Mouse (Mus musculus) heart, postnatal 0 days (tissue): ENCODE data around the gene Anxa6. TPM values are rescaled to one million over a fixed set of nuclear protein-coding genes. Genes with fewer than 3 reads are reported as not detected.

Experiments
- ATAC-seq: fragments of 200-750 bp; cut with Nextera tagmentation; 2 replicates; pipeline ENCODE4 v1.8.0; 2017; ENCODE audit warnings: low read depth, moderate number of reproducible peaks, moderate library complexity; ENCODE audit not compliant: insufficient read depth
- DNase-seq: peaks from one replicate; pipeline ENCODE4 v3.0.0-alpha.2; 2016; ENCODE audit warnings: low spot score
- H3K27ac ChIP-seq: fragments of 300-500 bp; sonication (generic); 2 replicates; pipeline ENCODE4 v1.5.1; 2014; ENCODE audit warnings: low read depth, mild to moderate bottlenecking
- H3K27me3 ChIP-seq: fragments of 300-500 bp; sonication (generic); 2 replicates; pipeline ENCODE4 v1.6.1; 2014; ENCODE audit warnings: low read length, mixed read lengths; ENCODE audit not compliant: control insufficient read depth, insufficient read depth
- H3K36me3 ChIP-seq: fragments of 300-500 bp; sonication (generic); replicated peaks from 2 replicates; pipeline ENCODE4 v1.6.1; 2014; ENCODE audit warnings: low read length, mixed read lengths; ENCODE audit not compliant: control insufficient read depth, insufficient read depth
- H3K4me1 ChIP-seq: fragments of 300-500 bp; sonication (generic); 2 replicates; pipeline ENCODE4 v1.6.1; 2014; ENCODE audit warnings: antibody characterized with exemption; ENCODE audit not compliant: control insufficient read depth, insufficient read depth
- H3K4me2 ChIP-seq: fragments of 300-500 bp; sonication (generic); 2 replicates; pipeline ENCODE4 v1.6.1; 2014; ENCODE audit warnings: low read depth, mild to moderate bottlenecking, low read length, moderate library complexity
- H3K4me3 ChIP-seq: fragments of 300-500 bp; sonication (generic); 2 replicates; pipeline ENCODE4 v1.5.1; 2014; ENCODE audit warnings: low read depth, low read length
- H3K9ac ChIP-seq: fragments of 300-500 bp; sonication (generic); replicated peaks from 2 replicates; pipeline ENCODE4 v1.6.1; 2014; ENCODE audit warnings: low read depth, low read length, mixed read lengths
- H3K9me3 ChIP-seq: fragments of 300-500 bp; sonication (generic); replicated peaks from 2 replicates; pipeline ENCODE4 v1.6.1; 2016; ENCODE audit warnings: low read length; ENCODE audit not compliant: control insufficient read depth
- CTCF ChIP-seq: IDR thresholded peaks from 2 replicates; pipeline ENCODE4 v1.5.1; 2016; ENCODE audit warnings: antibody characterized with exemption, control low read depth, low read depth
- EP300 ChIP-seq: IDR thresholded peaks from 2 replicates; pipeline ENCODE4 v1.6.1; 2016; ENCODE audit warnings: antibody characterized with exemption, low read depth
- WGBS: fragments of 180-500 bp; shearing (Covaris S2); extraction: QIAGEN DNeasy Blood & Tissue Kit; methylation state at CpG from one replicate; pipeline ENCODE4 v1.1.7; 2014; 5-methylcytosine and 5-hydroxymethylcytosine counted together
- polyA plus RNA-seq: library from polyadenylated mRNA; unstranded; fragments of >200 nt; fragmentation: Nextera tagmentation; extraction: Ambion mirVana; gene quantifications from 2 replicates; pipeline ENCODE4 v1.2.1, GENCODE M21; 2015
- total RNA-seq: library from RNA; depleted of rRNA; stranded (reverse); fragments of >200 nt; gene quantifications from 2 replicates; pipeline ENCODE4 v1.2.3, GENCODE M21; 2014; ENCODE audit warnings: low replicate concordance

Anxa6 gene
- total and polyA plus RNA-seq, 2 experiments from 2014 or later, result 250 to 306 TPM

DNA sequence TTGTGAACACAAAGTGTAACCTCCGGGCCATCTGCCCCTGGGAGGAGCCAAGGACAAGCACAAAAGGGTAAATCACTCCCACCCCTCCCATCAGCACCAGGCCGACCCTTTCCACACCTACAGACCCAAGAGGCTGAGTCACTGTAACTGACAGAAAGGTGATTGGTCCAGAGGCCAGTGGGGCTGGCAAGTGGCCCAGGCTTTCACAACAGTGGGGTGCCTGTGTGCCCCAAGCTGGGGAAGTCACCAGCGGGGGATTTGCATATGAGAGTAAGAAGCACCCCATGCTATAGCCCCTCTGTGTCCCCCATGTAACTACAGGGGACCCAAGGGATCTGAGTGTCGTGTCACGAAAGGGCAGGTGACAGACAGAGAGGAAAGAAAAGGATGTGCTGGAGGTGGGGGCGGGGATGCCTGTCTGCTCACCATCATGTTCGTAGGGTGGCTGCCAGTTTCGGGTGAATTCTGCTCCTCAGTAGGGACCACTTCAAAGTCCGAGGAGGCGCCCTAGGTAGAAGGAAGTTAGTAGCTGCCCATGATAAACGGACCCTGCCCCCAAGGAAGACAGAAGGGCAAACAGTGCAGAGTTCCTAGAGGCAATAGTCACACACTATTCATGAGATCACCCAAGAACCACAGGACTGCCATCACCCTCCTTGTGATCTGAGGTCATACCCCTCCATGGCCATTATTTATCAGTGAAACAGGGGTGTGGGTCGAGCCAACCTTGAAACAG lies 97.0 kb downstream of the Anxa6 start:
- Histone ChIP-seq H3K9ac (no peak overlapping the region), H3K4me3 (no peak overlapping the region), H3K9me3 (no peaks in the 10 kb centered on the region), H3K27ac (0 out of 2 replicates have a peak overlapping the region, but pooled peaks have one; percentile 8), H3K4me2 (no peak overlapping the region), H3K27me3 (no peaks in the 10 kb centered on the region), H3K36me3 (peaks cover 57% of the 10 kb centered on the region), H3K4me1 (peaks cover 15% of the 10 kb centered on the region)
- TF ChIP-seq CTCF, result no peak
- no peak for TF ChIP-seq EP300
- ATAC-seq (0 out of 2 replicates have a peak, but pooled peaks have one; percentile 22), DNase-seq (peak; percentile 16)
- WGBS, result 41% methylated on average over 12 of the region's 12 CpGs

DNA sequence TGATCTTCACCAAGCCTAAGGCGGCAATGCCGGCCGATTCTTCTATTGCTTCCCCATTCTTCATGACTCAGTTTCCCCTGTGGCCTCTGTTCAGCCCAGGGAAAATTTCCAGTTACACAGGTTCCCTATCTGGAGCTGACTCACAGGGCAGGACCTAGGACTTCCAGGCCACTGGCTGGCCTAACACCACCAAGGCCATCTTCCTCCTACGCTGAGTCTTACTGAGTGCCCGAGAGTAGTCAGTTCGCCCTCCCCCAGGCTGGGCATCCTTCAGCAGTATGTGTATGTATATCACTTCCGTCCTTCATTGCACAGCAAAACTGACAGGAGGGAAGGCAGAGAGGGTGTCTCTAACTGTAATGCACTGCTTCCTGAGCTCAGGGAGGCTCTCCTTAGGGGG lies 99.0 kb downstream of the Anxa6 start:
- no peak overlapping the region for H3K27ac ChIP-seq
- H3K4me1 ChIP-seq, result peaks cover 9% of the 10 kb centered on the region
- 95% methylated on average over 7 of the region's 7 CpGs for WGBS
- no peaks in the 10 kb centered on the region for H3K27me3 ChIP-seq
- ATAC-seq (no peak), DNase-seq (no peak)
- H3K36me3 ChIP-seq, result peaks cover 76% of the 10 kb centered on the region
- H3K4me3 ChIP-seq, result no peak overlapping the region
- no peak overlapping the region for H3K4me2 ChIP-seq
- no peaks in the 10 kb centered on the region for H3K9me3 ChIP-seq
- TF ChIP-seq EP300 (no peak), CTCF (no peak)
- H3K9ac ChIP-seq, result no peak overlapping the region

DNA sequence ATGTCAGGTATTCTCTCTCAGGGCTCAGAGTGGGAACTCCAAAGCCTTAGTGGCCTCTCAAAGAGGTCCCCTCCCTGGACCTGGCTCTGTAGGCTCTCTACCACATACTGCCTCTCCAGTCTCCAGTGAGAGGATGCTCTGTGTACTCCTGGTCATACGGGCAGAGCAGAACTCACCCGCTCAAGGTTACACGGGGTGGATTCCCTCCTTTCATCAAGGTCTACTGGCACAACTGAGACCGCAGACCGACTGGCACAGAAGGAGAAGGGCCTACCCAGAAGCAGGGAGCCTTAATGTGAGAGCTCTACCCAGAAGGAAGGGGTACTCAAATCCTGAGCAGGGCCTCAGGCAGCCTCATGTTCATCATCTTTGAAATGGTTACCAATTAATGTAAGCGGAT lies 100.7 kb downstream of the Anxa6 start:
- Histone ChIP-seq H3K27me3 (no peaks in the 10 kb centered on the region), H3K36me3 (peaks cover 76% of the 10 kb centered on the region), H3K4me1 (peaks cover 9% of the 10 kb centered on the region), H3K4me3 (no peak overlapping the region), H3K9me3 (no peaks in the 10 kb centered on the region), H3K27ac (no peak overlapping the region), H3K9ac (no peak overlapping the region), H3K4me2 (no peak overlapping the region)
- no peak for DNase-seq
- TF ChIP-seq CTCF (no peak), EP300 (no peak)
- no peak for ATAC-seq
- WGBS, result 81% methylated on average over 6 of the region's 6 CpGs

DNA sequence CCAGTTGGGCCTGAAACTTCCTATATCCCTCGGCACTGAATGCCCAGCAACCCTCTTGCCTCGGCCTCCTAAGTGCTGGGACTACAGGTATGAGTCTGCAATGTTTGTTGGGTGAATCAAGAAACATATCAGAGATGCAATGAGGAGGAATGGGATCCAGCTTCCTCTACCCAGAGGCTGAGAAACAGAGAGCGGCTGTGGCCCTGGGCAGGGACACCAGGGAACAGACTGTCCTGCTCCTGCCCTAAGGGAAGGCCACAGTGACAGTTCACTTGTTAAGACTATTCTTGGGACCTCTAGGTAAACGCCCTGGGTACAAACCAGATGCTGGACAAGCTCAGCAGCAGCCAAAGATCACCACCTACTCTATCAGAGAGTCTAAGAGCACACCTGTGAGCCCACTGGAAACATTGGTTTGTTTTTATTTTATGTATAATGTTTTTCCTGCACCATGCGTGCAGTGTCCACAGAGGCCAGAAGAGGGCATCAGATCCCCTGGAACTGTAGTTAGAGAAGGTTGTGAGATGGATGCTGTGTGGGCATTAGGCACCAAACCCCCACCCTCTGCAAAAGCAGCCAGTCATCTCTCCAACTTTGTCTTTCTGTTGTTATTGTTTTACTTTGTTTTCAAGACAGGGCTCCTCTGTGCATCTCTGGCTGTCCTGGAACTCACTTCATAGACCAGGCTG lies 101.7 kb downstream of the Anxa6 start:
- Histone ChIP-seq H3K27me3 (no peaks in the 10 kb centered on the region), H3K4me3 (no peak overlapping the region), H3K9me3 (no peaks in the 10 kb centered on the region), H3K9ac (no peak overlapping the region), H3K4me2 (no peak overlapping the region), H3K27ac (no peak overlapping the region), H3K4me1 (peaks cover 4% of the 10 kb centered on the region; the same call in 1 of the 2 replicates), H3K36me3 (peaks cover 79% of the 10 kb centered on the region)
- ATAC-seq, result no peak
- WGBS, result 68% methylated on average over 5 of the region's 5 CpGs
- TF ChIP-seq CTCF (peak; percentile 71), EP300 (no peak)
- no peak for DNase-seq

DNA sequence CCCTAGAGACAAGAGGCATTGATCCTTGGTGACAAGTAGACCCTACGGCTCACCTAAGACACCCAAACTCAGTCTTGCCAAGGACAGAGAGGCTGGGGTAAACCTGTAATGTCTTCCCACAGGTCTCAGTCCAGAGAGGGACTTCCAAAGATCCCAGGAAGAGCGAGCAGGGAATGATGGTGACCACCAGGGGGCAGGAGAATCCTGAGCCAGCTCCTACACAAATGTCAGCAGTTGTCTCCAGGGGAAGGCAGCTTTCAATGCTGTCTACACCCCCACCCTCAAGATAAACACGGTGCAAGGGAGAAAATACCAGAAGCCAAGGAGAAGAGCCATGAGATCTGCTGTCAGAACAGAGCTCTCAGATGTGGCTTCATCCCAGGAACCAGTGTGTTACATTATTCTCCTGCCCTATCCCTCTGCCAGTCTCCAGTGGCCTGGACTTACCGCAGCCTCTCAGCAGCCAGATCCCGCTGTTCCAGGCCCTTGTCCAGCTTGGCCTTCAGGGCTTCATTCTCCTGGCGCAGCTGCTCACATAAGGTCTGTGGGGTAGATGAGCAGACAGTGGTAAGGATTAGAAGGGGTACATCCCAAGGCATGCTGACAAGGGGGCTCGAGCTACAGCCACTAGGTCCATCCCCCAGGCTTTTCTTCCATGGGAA lies 102.8 kb downstream of the Anxa6 start:
- H3K4me1 ChIP-seq, result no peaks in the 10 kb centered on the region
- no peak for ATAC-seq
- no peak overlapping the region for H3K27ac ChIP-seq
- WGBS, result 48% methylated on average over 7 of the region's 7 CpGs
- H3K9me3 ChIP-seq, result no peaks in the 10 kb centered on the region
- TF ChIP-seq EP300, result no peak
- TF ChIP-seq CTCF, result peak; percentile 75
- H3K9ac ChIP-seq, result no peak overlapping the region
- peaks cover 80% of the 10 kb centered on the region for H3K36me3 ChIP-seq
- H3K4me3 ChIP-seq, result no peak overlapping the region
- DNase-seq, result peak; percentile 54
- no peaks in the 10 kb centered on the region for H3K27me3 ChIP-seq
- H3K4me2 ChIP-seq, result no peak overlapping the region
